Mouse (Mus musculus) limb, embryonic 15.5 days (tissue): ENCODE results near the gene Qpct. TPM values are rescaled to one million over a fixed set of nuclear protein-coding genes. Genes with fewer than 3 reads are reported as not detected.
A peak's percentile ranks its signal among the peaks of the same experiment; 100 is the strongest.

Experiments
- ATAC-seq: fragments of 200-750 bp; cut with Nextera tagmentation; 2 replicates; pipeline ENCODE4 v1.8.0; 2017; ENCODE audit warnings: low read depth, moderate TSS enrichment; ENCODE audit not compliant: insufficient number of reproducible peaks, low FRiP score, low TSS enrichment
- H3K27ac ChIP-seq: fragments of 300-500 bp; sonication (generic); 2 replicates; pipeline ENCODE4 v1.5.1; 2015; ENCODE audit warnings: moderate library complexity, mild to moderate bottlenecking, inconsistent platforms
- H3K27me3 ChIP-seq: fragments of 300-500 bp; sonication (generic); 2 replicates; pipeline ENCODE4 v1.6.1; 2015; ENCODE audit warnings: inconsistent platforms
- H3K36me3 ChIP-seq: fragments of 300-500 bp; sonication (generic); 2 replicates; pipeline ENCODE4 v1.6.1; 2015; ENCODE audit warnings: inconsistent platforms
- H3K4me1 ChIP-seq: fragments of 300-500 bp; sonication (generic); 2 replicates; pipeline ENCODE4 v1.6.1; 2015; ENCODE audit warnings: inconsistent platforms
- H3K4me2 ChIP-seq: fragments of 300-500 bp; sonication (generic); 2 replicates; pipeline ENCODE4 v1.6.1; 2015; ENCODE audit warnings: mild to moderate bottlenecking, inconsistent platforms
- H3K4me3 ChIP-seq: fragments of 300-500 bp; sonication (generic); 2 replicates; pipeline ENCODE4 v1.5.1; 2015; ENCODE audit warnings: mild to moderate bottlenecking, inconsistent platforms
- H3K9ac ChIP-seq: fragments of 300-500 bp; sonication (generic); 2 replicates; pipeline ENCODE4 v1.6.1; 2015; ENCODE audit warnings: inconsistent platforms
- H3K9me3 ChIP-seq: fragments of 300-500 bp; sonication (generic); 2 replicates; pipeline ENCODE4 v1.6.1; 2016; ENCODE audit warnings: inconsistent platforms
- WGBS: fragments of 180-500 bp; shearing (Covaris S2); methylation state at CpG from one replicate; pipeline ENCODE4 v1.1.7; 2015; 5-methylcytosine and 5-hydroxymethylcytosine counted together
- polyA plus RNA-seq: library from polyadenylated mRNA; unstranded; fragments of >200 nt; fragmentation: Nextera tagmentation; extraction: Ambion mirVana; gene quantifications from 2 replicates; pipeline ENCODE4 v1.2.1, GENCODE M21; 2015

Gene Qpct
- 14.6 and 15.6 TPM in 2 replicates for polyA plus RNA-seq

DNA sequence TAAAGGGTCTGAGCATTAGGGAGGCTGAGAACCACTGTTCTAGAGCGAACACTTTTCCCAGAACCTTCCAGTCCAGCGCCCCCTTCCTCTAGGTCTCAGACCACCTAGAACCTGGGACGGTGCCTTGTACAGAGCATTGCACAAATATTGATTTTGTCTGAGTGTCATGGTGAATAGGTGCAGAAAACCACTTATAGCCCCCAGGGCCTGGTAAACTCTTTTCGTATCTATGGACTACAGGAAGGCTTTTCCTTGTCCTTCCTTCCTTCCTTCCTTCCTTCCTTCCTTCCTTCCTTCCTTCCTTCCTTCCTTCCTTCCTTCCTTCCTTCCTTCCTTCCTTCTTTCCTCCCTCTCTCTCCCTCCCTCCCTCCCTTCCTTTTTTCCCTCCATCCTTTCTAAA is at the start of gene Qpct:
Gene Qpct (plus strand): TSS at position 301 of the 400 bp plus-strand sequence.
- ATAC-seq: no peak
- Histone ChIP-seq H3K4me3 (peak within 1 kb of the TSS; percentile 52), H3K4me2 (peak within 1 kb of the TSS; percentile 97), H3K27ac (no peak within 1 kb of the TSS), H3K4me1 (peaks cover 8% of the 10 kb centered on the region; the same call in 1 of the 2 replicates), H3K9ac (peak within 1 kb of the TSS; percentile 11; the same call in 1 of the 2 replicates), H3K36me3 (no peaks in the 10 kb centered on the region), H3K27me3 (peaks cover 27% of the 10 kb centered on the region), H3K9me3 (no peaks in the 10 kb centered on the region)
- WGBS: 76% methylated on average over 4 of the region's 4 CpGs

DNA sequence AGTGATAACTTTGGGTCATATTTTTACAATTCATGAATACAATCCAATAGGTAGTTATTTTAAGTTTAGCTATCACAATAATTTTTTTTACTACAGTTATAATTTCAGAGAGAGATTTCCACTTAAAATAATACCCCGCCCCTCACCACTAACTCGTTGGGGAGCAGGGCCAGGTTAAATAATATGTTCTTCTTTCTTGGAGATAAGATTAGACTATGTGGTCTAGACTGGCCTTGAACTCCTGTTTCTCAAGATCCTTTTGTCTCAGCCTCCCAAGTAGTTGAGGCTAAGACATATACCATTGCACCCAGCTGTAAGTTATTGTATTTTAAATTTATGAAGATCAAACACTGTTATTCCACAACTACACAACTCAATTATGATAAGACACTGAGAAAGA is 38.1 kb upstream of the Qpct start:
- no peak overlapping the region for H3K4me3 ChIP-seq
- no peak overlapping the region for H3K27ac ChIP-seq
- no peak overlapping the region for H3K4me2 ChIP-seq
- 84% methylated on average over 2 of the region's 2 CpGs for WGBS
- ATAC-seq: no peak
- peaks cover 7% of the 10 kb centered on the region; the same call in 1 of the 2 replicates for H3K4me1 ChIP-seq
- H3K9me3 ChIP-seq: no peaks in the 10 kb centered on the region
- H3K9ac ChIP-seq: no peak overlapping the region
- H3K27me3 ChIP-seq: no peaks in the 10 kb centered on the region
- peaks cover 20% of the 10 kb centered on the region for H3K36me3 ChIP-seq

DNA sequence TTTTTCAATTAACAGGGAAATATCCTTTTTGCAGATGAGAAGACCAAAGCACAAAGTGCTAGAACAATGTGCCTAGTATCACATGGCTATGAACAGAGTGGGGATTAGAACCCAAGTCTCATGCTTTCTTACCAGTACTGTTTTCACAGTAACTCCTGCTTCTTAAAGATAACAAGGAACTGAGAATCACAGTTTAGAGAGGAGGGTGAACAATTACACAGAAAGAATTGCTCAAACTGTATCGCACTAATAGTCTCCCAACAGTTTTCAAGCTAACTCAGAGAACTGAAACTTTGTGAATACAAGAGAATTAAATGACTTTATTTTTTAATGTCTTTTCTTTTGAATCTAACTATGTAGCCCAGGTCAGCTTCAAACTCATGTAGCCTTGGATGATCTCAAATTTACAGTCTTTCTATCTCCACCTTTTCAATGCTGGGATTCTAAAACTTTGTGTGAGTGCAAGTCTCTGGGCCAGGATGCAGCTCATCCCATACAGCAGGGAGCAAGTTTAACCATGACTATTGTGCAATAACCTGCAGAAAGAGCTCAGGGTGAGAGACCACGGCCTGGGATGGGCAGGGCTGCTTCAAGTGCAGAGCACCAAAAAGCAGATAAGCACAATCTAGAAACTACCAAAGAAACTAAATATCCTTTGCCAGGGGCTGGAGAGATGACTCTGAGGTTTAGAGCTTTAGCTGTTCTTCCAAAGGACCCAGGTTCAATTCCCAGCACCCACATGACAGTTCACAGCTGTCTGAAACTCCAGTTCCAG is 36.6 kb upstream of the Qpct start:
- ATAC-seq: no peak
- H3K4me1 ChIP-seq: peaks cover 12% of the 10 kb centered on the region; the same call in 1 of the 2 replicates
- H3K27me3 ChIP-seq: no peaks in the 10 kb centered on the region
- H3K9me3 ChIP-seq: no peaks in the 10 kb centered on the region
- peaks cover 20% of the 10 kb centered on the region for H3K36me3 ChIP-seq
- H3K4me3 ChIP-seq: no peak overlapping the region
- no peak overlapping the region for H3K9ac ChIP-seq
- H3K4me2 ChIP-seq: no peak overlapping the region
- WGBS: 93% methylated on average over 2 of the region's 2 CpGs
- H3K27ac ChIP-seq: no peak overlapping the region

DNA sequence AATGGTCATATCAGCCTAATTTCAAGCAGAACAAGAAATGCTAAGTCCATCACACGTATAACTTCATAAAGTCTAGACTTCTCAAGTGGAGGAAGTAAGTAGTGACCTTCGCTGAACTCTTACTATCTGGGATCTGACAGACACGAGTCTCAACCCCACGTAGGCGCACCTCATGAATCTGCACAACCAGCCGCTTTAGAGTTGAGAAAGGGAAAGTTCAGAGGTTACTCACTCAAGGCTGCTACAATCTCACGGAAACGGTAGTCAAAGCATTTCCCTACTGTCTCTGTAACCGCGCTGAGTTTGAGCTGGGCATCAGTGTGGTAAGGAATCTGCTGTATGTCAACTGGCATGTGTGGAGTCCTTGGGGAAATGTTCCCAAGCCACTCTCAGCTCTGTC is 35.9 kb upstream of the Qpct start:
- H3K4me3 ChIP-seq: no peak overlapping the region
- peaks cover 12% of the 10 kb centered on the region; the same call in 1 of the 2 replicates for H3K4me1 ChIP-seq
- H3K9me3 ChIP-seq: no peaks in the 10 kb centered on the region
- peaks cover 20% of the 10 kb centered on the region for H3K36me3 ChIP-seq
- no peak for ATAC-seq
- H3K9ac ChIP-seq: no peak overlapping the region
- no peaks in the 10 kb centered on the region for H3K27me3 ChIP-seq
- H3K27ac ChIP-seq: no peak overlapping the region
- no peak overlapping the region for H3K4me2 ChIP-seq
- 81% methylated on average over 10 of the region's 10 CpGs for WGBS

DNA sequence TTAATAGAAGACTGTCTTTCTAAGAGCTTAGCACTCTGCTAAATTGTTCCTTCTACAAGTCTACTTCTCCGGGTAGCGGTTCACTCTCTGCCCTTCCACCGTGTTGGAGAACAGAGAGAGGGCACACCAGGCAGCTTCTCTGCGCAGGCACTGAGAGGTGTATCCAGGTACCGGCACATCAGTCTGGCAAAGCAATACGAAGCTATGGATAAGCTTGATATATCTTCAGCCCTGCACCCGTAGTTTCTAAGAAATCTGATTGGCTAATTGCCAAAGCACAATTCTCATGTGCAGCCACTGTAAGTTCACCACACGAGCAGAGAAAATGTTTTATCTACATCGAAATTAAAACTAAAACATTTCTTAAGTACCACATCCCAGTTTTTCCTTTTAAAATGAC is 33.3 kb upstream of the Qpct start:
- H3K4me1 ChIP-seq: peaks cover 12% of the 10 kb centered on the region; the same call in 1 of the 2 replicates
- WGBS: 51% methylated on average over 9 of the region's 9 CpGs
- no peaks in the 10 kb centered on the region for H3K36me3 ChIP-seq
- H3K27me3 ChIP-seq: no peaks in the 10 kb centered on the region
- no peaks in the 10 kb centered on the region for H3K9me3 ChIP-seq
- no peak overlapping the region for H3K9ac ChIP-seq
- no peak for ATAC-seq
- peak overlapping the region; percentile 9; the same call in 1 of the 2 replicates for H3K4me3 ChIP-seq
- H3K27ac ChIP-seq: no peak overlapping the region
- H3K4me2 ChIP-seq: peak overlapping the region; percentile 25; the same call in 1 of the 2 replicates

DNA sequence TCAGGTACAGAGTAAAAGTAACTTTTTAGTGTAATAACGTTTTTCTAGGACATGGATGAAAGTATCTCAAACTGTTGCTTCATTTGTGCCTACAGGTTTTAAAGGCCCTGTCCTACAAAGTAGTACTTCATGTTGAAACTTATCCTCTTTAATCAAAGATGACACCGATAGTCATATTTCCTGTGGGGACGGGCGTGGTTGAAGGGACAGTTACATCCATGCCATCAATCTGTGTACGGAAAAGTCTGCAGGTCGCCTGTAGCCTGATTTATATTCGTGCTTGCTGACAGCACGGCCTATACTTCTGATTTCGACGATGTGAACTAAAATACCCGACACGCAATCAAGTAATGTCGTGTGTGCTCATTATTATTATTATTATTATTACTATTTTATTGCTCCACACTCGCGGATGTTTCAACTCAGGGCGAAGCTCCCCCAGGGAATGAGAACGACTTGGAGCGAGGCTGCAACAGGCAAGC is 31.9 kb upstream of the Qpct start:
- Histone ChIP-seq H3K27ac (peak overlapping the region; percentile 93), H3K36me3 (no peaks in the 10 kb centered on the region), H3K9ac (peak overlapping the region; percentile 79), H3K4me1 (peaks cover 12% of the 10 kb centered on the region; the same call in 1 of the 2 replicates), H3K9me3 (no peaks in the 10 kb centered on the region), H3K4me3 (peak overlapping the region; percentile 85), H3K27me3 (no peaks in the 10 kb centered on the region), H3K4me2 (peak overlapping the region; percentile 79)
- under 1% methylated on average over 18 of the region's 18 CpGs for WGBS
- ATAC-seq: no peak; the same call in 1 of the 2 replicates

DNA sequence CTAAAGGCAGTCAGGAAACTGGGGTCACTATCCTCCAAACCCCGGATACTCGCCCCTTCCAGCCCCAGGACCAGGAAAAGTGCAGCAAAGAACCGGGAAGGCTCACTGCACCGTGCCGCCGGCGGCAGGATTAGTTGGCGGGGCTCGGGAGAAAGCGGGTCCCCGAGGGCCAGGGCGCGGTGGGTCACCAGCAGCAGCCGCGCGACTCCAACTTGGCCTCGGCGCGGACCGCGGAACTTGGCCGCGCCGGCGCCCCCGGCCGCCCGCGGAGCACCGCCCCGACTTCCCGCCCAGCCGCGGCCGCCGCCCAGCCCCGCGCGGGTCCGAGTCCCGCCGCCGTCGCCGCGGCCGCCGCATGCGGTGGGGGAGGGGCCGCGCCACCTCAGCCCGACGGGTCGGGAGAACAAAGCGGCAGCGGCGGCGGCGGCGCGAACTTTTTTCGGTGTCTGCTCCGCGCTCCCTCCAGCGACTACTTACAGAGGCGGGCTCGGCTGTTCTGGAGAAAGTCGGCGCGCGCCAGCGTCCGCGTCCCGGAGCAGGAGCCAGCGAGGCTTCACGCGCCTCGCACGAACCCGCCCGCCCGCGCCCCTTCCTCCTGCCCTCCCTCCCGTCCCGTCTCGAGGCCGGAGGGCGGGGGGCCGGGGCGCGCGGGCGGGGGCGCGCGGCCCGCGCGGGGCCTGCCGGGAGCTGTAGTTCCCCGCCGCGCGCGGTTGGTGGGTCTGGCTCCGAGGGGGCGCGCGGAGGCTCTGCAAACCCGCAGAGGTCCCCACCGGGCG is 31.3 kb upstream of the Qpct start, which contains the start of gene Prkd3:
Gene Prkd3 (minus strand): TSS at position 609 of the 776 bp plus-strand sequence.
- Histone ChIP-seq H3K9ac (peak within 1 kb of the TSS; percentile 79), H3K4me3 (peak within 1 kb of the TSS; percentile 85), H3K36me3 (no peaks in the 10 kb centered on the region), H3K27me3 (no peaks in the 10 kb centered on the region), H3K4me2 (peak within 1 kb of the TSS; percentile 79), H3K4me1 (peaks cover 12% of the 10 kb centered on the region; the same call in 1 of the 2 replicates), H3K27ac (peak within 1 kb of the TSS; percentile 93), H3K9me3 (no peaks in the 10 kb centered on the region)
- WGBS: under 1% methylated on average over 86 of the region's 113 CpGs
- peak; percentile 89 for ATAC-seq

DNA sequence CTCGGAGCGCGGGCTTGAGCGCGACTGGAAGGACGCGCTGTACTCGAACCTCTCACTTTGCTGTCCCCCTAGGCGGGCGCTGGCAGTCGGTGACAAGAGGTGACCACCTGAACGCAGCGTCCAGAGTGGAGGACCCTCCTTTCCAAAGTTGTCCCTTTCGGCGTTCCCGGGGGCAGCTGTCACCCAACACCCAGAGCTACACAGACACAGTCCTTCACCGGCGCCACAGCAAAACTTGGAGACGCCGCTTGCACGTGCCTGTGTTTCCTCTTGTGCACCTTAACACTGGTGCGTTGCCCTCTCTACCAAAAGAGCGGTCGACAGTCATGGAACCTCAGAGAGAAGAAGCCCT is 30.7 kb upstream of the Qpct start:
- Histone ChIP-seq H3K9me3 (no peaks in the 10 kb centered on the region), H3K4me2 (peak overlapping the region; percentile 79), H3K4me3 (peak overlapping the region; percentile 85), H3K27ac (0 out of 2 replicates have a peak overlapping the region, but pooled peaks have one; percentile 93), H3K27me3 (no peaks in the 10 kb centered on the region), H3K9ac (peak overlapping the region; percentile 79), H3K4me1 (peaks cover 12% of the 10 kb centered on the region; the same call in 1 of the 2 replicates), H3K36me3 (no peaks in the 10 kb centered on the region)
- WGBS: 1% methylated on average over 24 of the region's 24 CpGs
- peak; percentile 28 for ATAC-seq

DNA sequence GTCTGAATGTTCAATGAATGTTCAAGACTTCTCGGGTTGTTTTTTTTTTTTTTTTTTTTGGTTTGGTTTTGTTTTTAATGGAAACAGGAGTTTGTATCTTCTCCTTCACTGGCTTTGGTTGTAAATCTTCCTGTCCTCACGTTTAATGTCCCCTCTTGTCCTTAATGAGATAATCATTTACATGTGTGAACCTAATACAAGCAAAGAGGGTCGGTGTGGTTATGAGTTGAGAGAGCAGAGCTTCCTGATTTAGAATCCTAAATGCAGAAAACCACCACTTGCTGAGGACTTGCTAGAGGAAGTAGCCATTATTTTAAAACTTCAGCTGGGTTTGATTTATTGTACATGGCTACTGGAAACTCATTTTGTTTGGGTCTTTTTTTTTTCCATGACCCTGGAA is 29.0 kb upstream of the Qpct start:
- Histone ChIP-seq H3K4me1 (peaks cover 9% of the 10 kb centered on the region; the same call in 1 of the 2 replicates), H3K9ac (no peak overlapping the region), H3K27me3 (no peaks in the 10 kb centered on the region), H3K4me2 (no peak overlapping the region), H3K27ac (no peak overlapping the region), H3K9me3 (no peaks in the 10 kb centered on the region), H3K36me3 (no peaks in the 10 kb centered on the region), H3K4me3 (no peak overlapping the region)
- 21% methylated on average over 3 of the region's 3 CpGs for WGBS
- no peak for ATAC-seq

DNA sequence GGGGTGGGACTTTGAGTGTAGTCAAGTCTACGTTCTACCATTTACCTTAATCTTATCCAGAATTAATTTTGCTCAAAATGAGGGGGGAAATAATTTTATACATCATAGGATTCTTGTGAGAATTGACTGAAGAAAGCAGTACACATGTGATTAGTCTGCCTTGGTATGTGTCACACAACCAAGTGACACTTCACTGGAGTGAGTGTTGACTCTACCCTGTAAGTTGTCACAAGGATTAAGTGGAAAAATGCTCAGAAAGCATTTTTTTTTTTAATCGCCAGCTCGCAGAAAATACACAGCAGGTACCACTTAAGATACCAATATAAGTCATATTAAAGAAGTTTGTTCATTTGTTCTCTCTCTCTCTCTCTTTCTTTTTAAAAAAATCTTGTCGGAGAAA is 27.2 kb upstream of the Qpct start:
- no peaks in the 10 kb centered on the region for H3K9me3 ChIP-seq

DNA sequence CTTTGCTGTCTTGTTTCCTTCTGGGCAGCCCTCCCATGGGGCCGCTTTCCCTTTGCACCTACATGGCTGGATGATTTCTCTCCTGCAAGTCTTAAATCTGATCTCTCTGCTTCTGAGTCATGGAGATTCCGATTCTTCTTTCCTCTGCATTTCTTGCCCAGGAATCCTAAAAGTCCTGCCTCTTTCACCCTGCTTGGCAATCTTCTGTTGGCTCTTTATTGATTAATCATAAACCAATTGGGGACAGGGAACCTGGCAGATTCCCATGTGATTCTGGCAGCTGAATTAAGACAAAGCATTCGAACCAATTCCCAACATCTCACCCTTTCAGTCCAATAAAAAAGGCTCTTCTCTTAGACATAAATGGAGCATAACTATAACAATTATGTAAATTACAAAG is 22.5 kb upstream of the Qpct start:
- no peaks in the 10 kb centered on the region for H3K36me3 ChIP-seq
- ATAC-seq: no peak
- H3K9ac ChIP-seq: no peak overlapping the region
- no peaks in the 10 kb centered on the region for H3K4me1 ChIP-seq
- no peak overlapping the region for H3K4me2 ChIP-seq
- H3K4me3 ChIP-seq: no peak overlapping the region
- H3K9me3 ChIP-seq: no peaks in the 10 kb centered on the region
- no peaks in the 10 kb centered on the region for H3K27me3 ChIP-seq
- no peak overlapping the region for H3K27ac ChIP-seq
- 86% methylated on average over 3 of the region's 3 CpGs for WGBS

More for the DNA sequence above, 27.2 kb upstream of the Qpct start:
- Histone ChIP-seq H3K36me3 (no peaks in the 10 kb centered on the region), H3K27me3 (no peaks in the 10 kb centered on the region), H3K9ac (no peak overlapping the region), H3K4me2 (no peak overlapping the region), H3K4me3 (no peak overlapping the region), H3K27ac (no peak overlapping the region), H3K4me1 (no peaks in the 10 kb centered on the region; the same call in 1 of the 2 replicates)
- 54% methylated on average over 4 of the region's 4 CpGs for WGBS
- no peak for ATAC-seq
